Mouse (Mus musculus) forebrain, embryonic 10.5 days (tissue): ENCODE data around the gene Aunip. TPM values are rescaled to one million over a fixed set of nuclear protein-coding genes. Genes with fewer than 3 reads are reported as not detected.

ENCODE experiments used
- DNase-seq: peaks from one replicate; pipeline ENCODE4 v3.0.0-alpha.2; 2017; ENCODE audit warnings: low spot score; ENCODE audit errors: extremely low spot score
- H3K27ac ChIP-seq: fragments of 300-500 bp; sonication (generic); 2 replicates; pipeline ENCODE4 v1.5.1; 2016; ENCODE audit warnings: mild to moderate bottlenecking
- H3K27me3 ChIP-seq: fragments of 300-500 bp; sonication (generic); 2 replicates; pipeline ENCODE4 v1.6.1; 2016; ENCODE audit warnings: mild to moderate bottlenecking; ENCODE audit not compliant: poor library complexity, severe bottlenecking
- H3K36me3 ChIP-seq: fragments of 300-500 bp; sonication (generic); replicated peaks from 2 replicates; pipeline ENCODE4 v1.6.1; 2016; ENCODE audit warnings: mild to moderate bottlenecking, moderate library complexity
- H3K4me1 ChIP-seq: fragments of 300-500 bp; sonication (generic); 2 replicates; pipeline ENCODE4 v1.6.1; 2016
- H3K4me3 ChIP-seq: fragments of 300-500 bp; sonication (generic); 2 replicates; pipeline ENCODE4 v1.5.1; 2016; ENCODE audit warnings: mild to moderate bottlenecking, moderate library complexity
- H3K9me3 ChIP-seq: fragments of 300-500 bp; sonication (generic); 2 replicates; pipeline ENCODE4 v1.6.1; 2016; ENCODE audit warnings: mild to moderate bottlenecking, moderate library complexity
- WGBS: fragments of 180-500 bp; shearing (Covaris S2); methylation state at CpG from one replicate; pipeline ENCODE4 v1.1.7; 2016; 5-methylcytosine and 5-hydroxymethylcytosine counted together
- polyA plus RNA-seq: library from polyadenylated mRNA; unstranded; fragments of >200 nt; fragmentation: Nextera tagmentation; extraction: Ambion mirVana; gene quantifications from 2 replicates; pipeline ENCODE4 v1.2.1, GENCODE M21; 2016

Aunip gene
- polyA plus RNA-seq, 1 experiment from 2014 or later, result 30.3 TPM

DNA sequence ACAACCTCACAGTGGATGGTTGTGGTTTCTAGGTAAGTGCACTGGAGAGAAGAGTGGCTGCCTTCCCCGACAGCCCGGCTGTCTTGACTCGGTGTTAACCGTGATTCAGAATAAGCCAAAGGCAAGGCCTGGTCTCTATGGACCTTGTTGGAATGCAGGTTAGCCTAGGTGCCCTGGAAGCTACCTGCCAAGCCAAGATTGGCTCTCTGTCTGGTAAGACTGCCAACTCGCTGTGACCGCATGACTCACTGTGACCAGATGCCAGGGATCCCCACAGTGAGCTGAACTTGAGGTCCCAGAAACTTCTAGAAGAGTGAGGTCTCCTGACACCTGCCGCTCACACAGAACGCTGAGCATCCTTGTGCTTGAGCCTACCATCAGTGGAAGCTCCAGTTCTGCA, 33.9 kb upstream of the Aunip start:
- no peaks in the 10 kb centered on the region for H3K27me3 ChIP-seq
- no peaks in the 10 kb centered on the region for H3K9me3 ChIP-seq
- no peak overlapping the region for H3K27ac ChIP-seq
- H3K36me3 ChIP-seq, result peaks cover 55% of the 10 kb centered on the region
- peaks cover 4% of the 10 kb centered on the region; the same call in 1 of the 2 replicates for H3K4me1 ChIP-seq
- 96% methylated on average over 8 of the region's 8 CpGs for WGBS
- H3K4me3 ChIP-seq, result no peak overlapping the region
- no peak for DNase-seq

DNA sequence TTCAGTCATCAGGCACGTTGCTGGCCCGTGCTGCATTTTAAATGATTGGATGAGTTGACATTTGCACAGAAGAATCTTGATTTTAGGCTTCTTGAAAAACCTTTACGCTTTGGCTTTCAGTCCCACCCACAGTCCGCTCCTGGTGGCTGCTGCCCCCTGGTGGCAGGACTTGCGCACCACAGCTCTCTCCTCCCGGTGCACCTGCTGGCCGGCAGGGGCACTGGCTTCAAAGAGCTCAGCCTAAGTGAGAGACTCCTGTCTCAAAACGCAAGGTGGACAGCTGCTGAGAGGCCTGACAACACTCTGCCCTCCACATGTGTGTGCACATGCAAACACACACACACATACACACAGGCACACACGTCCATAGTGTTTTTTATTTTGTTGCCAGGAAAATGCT, 32.8 kb upstream of the Aunip start:
- Histone ChIP-seq H3K4me3 (no peak overlapping the region), H3K36me3 (peaks cover 44% of the 10 kb centered on the region), H3K27ac (no peak overlapping the region), H3K9me3 (no peaks in the 10 kb centered on the region), H3K27me3 (no peaks in the 10 kb centered on the region), H3K4me1 (peaks cover 4% of the 10 kb centered on the region; the same call in 1 of the 2 replicates)
- 7% methylated on average over 9 of the region's 9 CpGs for WGBS
- DNase-seq, result peak; percentile 88

DNA sequence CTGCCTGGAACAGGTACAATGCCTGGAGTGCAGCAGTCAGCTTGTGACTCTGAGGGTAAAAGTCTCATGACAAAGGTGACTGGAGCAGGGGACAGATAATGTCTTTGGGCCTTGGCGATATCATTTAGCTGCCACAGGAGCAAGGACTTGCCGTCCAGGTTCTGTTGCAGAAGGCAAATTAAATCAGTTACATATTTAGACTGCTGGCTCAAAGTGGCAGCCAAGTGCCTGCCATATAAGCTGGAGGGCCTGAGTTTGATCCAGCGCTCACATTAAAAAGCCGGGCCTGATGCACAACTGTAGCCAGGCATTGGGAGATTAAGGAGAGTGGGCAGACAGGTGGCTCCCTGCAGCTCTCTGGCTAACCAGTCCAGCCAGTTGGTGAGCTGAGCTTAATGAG, 31.0 kb upstream of the Aunip start:
- no peaks in the 10 kb centered on the region for H3K9me3 ChIP-seq
- H3K36me3 ChIP-seq, result peaks cover 29% of the 10 kb centered on the region
- H3K4me3 ChIP-seq, result no peak overlapping the region
- DNase-seq, result no peak
- H3K27ac ChIP-seq, result no peak overlapping the region
- no peaks in the 10 kb centered on the region for H3K27me3 ChIP-seq
- 89% methylated on average over 4 of the region's 4 CpGs for WGBS
- H3K4me1 ChIP-seq, result peaks cover 8% of the 10 kb centered on the region; the same call in 1 of the 2 replicates

DNA sequence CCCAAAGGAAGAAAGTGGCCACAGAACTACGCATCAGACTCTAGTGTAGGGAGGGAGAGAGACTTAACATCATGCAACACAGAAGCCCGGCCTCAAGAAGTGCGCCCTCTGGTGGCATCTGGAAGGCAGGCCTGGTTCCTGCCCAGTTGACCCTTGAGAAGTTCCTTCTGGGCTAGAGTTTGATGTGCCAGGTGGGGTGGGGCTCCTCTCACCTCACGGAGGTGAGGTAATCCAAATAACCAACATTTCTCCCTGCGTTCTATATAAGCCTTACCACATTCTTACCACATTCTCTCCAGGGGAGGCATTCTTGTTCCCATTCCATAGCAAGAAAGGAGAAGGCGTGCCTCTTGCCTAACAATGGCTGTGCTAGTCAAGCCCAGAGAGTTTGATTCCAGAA, 29.9 kb upstream of the Aunip start:
- H3K27ac ChIP-seq, result no peak overlapping the region
- no peak overlapping the region for H3K4me3 ChIP-seq
- 26% methylated on average over 6 of the region's 6 CpGs for WGBS
- no peaks in the 10 kb centered on the region for H3K27me3 ChIP-seq
- H3K36me3 ChIP-seq, result peaks cover 19% of the 10 kb centered on the region
- H3K4me1 ChIP-seq, result peaks cover 8% of the 10 kb centered on the region; the same call in 1 of the 2 replicates
- DNase-seq, result peak; percentile 76
- H3K9me3 ChIP-seq, result no peaks in the 10 kb centered on the region

DNA sequence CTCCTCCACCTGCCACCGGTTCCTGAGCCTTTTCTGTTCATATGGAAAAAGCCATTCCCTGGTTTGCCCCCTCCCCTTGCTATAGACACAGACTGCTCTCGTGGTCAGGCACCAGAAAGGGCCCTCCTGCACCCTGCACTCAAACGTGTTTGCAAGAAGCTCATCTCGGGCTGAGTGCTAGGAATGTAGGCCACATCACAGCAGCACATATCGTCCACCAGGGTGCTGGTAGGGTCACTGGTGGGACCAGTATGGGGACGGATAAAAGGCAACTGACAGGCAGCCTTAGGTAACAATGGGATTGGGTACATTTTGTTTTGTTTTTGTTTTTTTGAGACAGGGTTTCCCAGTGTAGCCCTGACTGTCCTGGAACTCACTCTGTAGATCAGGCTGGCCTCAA, 29.5 kb upstream of the Aunip start:
- Histone ChIP-seq H3K4me1 (peaks cover 8% of the 10 kb centered on the region; the same call in 1 of the 2 replicates), H3K4me3 (no peak overlapping the region), H3K36me3 (peaks cover 15% of the 10 kb centered on the region), H3K27me3 (no peaks in the 10 kb centered on the region), H3K27ac (no peak overlapping the region), H3K9me3 (no peaks in the 10 kb centered on the region)
- WGBS, result 64% methylated on average over 6 of the region's 6 CpGs
- no peak for DNase-seq

DNA sequence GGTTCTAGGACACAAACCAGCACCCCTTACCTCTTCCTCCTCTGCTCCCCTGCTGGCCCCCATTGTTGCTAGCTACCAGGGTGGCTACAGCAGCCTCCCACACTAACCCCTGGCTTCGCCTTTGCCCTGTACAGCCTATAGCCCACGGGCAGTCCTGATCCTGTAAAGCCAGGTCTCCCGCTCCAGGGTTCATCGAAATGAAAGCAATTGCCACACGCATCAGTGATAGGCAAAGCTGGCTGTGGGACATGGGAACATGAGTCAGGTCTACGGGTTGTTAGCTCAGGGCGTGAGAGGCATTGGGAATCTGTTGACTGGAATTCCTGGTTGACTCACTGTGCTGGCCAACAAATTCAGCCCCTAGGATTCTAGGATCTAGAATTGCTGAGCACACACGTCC, 28.4 kb upstream of the Aunip start:
- DNase-seq, result no peak
- Histone ChIP-seq H3K9me3 (no peaks in the 10 kb centered on the region), H3K4me1 (peaks cover 8% of the 10 kb centered on the region; the same call in 1 of the 2 replicates), H3K27ac (no peak overlapping the region), H3K4me3 (no peak overlapping the region), H3K27me3 (no peaks in the 10 kb centered on the region), H3K36me3 (peaks cover 3% of the 10 kb centered on the region)
- 85% methylated on average over 8 of the region's 8 CpGs for WGBS

DNA sequence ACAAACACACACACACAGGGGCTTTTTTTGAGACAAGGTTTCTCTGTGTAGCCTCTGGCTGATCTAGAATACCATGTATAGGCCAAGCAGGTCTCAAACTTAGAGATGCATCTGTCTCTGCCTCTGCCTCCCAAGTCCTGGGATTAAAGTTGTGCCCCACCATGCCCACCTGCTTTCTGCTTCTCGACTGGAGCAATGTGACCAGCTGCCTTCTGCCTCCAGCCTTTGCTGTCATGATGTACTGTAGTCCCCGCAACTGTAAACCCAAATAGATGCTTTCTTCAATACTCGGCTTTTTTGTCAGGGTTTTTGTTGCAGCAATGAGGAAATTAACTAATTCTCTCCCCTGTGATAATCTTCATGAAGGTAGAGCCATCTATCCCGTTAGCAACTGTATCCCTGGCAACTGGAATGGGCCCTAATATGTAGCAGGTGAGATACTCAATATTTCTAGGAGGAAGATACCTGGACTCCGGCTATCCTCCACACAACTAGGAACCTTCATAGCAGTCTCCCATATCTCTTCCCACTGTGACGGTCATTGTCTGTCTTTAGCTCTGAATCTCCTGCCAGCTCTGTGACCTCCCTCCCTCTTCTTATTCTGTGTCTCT, 27.6 kb upstream of the Aunip start:
- Histone ChIP-seq H3K9me3 (no peaks in the 10 kb centered on the region), H3K4me1 (peaks cover 6% of the 10 kb centered on the region; the same call in 1 of the 2 replicates), H3K4me3 (no peak overlapping the region), H3K36me3 (no peaks in the 10 kb centered on the region), H3K27me3 (no peaks in the 10 kb centered on the region), H3K27ac (no peak overlapping the region)
- 76% methylated on average over 6 of the region's 6 CpGs for WGBS
- no peak for DNase-seq

DNA sequence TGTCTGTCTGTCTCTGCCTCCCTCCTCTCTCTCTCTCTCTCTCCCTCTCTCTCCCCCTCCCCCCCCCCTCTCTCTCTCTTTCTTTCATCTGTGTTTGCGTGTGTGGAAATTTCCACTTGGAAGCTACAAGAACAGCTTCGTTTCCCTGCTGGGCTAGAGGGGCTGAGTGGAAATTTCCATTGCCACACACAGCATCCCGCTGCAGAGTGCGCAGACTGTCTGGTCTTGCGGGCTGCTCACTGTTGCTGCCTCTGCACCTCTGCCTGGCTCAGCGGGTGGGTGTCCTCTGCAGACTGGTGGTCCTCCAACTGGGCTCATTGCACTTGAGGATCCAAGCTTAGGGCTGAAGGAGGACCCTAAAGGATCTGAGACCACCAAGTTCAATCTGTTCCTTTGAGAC, 27.1 kb upstream of the Aunip start:
- Histone ChIP-seq H3K27me3 (no peaks in the 10 kb centered on the region), H3K27ac (no peak overlapping the region), H3K4me3 (no peak overlapping the region), H3K36me3 (no peaks in the 10 kb centered on the region), H3K4me1 (peaks cover 4% of the 10 kb centered on the region; the same call in 1 of the 2 replicates), H3K9me3 (no peaks in the 10 kb centered on the region)
- 74% methylated on average over 6 of the region's 6 CpGs for WGBS
- no peak for DNase-seq

DNA sequence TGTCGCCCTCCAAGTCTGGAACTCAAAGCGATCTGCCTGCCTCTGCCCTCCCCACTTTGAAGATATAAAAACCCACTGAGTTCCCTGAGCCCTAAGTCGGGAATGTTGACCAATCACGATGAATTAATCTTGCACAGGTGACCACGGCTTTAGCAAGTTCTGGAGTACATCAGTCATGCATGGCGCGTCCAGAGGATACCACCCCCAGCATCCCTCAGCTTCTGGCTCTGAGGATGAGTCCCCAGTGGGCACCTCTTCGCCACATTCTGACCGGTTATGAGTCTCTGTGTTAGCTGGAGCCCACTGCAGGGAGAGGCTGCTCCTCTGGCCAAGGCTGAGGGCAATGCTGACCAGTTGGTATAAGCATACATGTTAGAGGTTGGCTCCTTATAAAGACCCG, 26.6 kb upstream of the Aunip start:
- H3K36me3 ChIP-seq, result no peaks in the 10 kb centered on the region
- H3K4me1 ChIP-seq, result peaks cover 4% of the 10 kb centered on the region; the same call in 1 of the 2 replicates
- H3K4me3 ChIP-seq, result no peak overlapping the region
- no peak overlapping the region for H3K27ac ChIP-seq
- H3K27me3 ChIP-seq, result no peaks in the 10 kb centered on the region
- no peaks in the 10 kb centered on the region for H3K9me3 ChIP-seq
- DNase-seq, result no peak
- WGBS, result 90% methylated on average over 10 of the region's 10 CpGs

DNA sequence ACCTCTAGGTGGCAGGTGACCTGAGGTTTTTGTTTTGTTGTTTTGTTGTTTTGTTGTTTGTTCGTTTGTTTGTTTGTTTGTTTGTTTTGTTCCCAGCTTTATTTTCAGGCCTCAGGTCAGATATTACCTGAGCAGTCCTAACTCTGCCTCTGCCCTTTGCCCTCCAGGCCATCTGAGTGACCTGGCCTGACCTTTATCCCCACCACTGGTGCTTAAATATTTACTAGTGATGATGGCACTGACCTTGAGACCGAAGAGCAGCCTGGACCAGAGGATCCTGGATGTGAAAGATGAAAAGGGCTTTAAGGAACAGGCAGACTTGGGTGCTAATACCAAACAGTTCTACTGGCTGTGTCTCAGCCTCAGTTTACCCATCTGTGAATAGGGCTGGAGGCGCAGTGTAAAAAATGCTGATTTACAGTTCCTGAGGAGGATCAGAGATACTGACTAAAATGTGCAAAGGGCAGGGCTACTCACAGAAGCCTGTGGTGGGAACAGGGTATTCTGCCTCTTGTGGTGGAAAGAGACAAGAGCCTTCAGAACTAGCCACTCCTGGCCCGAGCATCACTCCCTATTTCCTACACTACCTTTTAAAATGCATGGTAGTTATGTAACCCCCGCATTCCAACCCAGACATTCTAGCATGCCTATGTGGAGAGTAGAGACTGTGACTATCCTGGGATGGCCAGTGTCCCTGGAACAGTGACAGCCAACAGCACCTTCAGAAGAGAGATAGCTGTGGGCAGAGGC, 25.5 kb upstream of the Aunip start:
- no peak overlapping the region for H3K4me3 ChIP-seq
- no peaks in the 10 kb centered on the region for H3K36me3 ChIP-seq
- H3K9me3 ChIP-seq, result no peaks in the 10 kb centered on the region
- peaks cover 4% of the 10 kb centered on the region; the same call in 1 of the 2 replicates for H3K4me1 ChIP-seq
- no peak overlapping the region for H3K27ac ChIP-seq
- no peaks in the 10 kb centered on the region for H3K27me3 ChIP-seq
- no peak for DNase-seq
- WGBS, result 93% methylated on average over 5 of the region's 5 CpGs

DNA sequence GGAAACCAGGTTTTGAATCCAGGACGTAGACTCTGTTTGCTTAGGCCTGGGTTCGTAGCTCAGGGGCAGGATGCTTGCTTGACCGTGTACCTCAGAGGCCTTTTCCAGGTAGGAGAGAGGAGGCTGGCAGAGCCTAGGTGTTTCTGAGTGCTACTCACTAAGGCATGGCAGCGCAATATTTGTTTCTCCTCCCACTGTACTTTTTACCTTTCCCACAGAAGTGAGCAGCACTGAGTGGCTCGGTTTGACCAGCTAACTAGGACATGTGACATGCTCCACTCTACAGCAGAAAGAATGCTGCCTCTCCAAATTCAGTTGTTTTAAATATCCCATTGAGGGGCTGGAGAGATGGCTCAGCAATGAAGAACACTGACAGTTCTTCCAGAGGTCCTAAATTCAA, 22.6 kb upstream of the Aunip start:
- 93% methylated on average over 5 of the region's 5 CpGs for WGBS
- no peak for DNase-seq
- peaks cover 4% of the 10 kb centered on the region; the same call in 1 of the 2 replicates for H3K4me1 ChIP-seq

DNA sequence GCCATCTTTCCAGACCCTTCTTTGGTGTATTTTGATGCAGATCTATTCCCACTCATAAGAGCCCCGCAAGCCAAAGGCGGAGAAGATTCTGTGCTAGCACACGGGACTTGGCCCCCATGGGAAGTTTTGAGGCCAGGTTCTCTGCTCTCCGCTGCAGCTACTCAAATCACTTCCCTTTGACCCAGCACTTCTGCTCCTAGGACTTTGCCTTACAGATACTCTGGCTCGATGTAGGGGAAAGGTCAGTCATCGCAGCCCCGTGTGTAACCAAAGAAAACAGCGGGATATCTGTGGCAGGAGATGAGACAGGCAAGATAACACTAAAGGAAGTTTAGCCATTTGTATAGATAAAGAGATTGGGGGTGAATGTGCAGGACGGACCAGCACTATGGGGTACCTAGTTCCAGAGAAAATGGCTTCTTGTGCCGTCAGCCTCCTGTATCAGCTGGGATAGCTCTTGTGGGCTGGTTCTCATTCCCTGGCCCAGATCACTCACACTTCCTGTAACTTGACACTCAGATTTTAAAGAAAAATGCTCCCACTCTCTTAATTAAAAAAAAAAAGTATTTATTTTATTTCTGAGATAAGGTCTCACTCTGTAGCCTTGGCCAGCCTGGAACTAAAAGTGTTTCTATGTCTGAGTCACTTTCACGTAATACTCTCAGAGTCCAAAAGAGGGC, 20.7 kb upstream of the Aunip start:
- no peak for DNase-seq
- no peak overlapping the region for H3K27ac ChIP-seq
- H3K9me3 ChIP-seq, result no peaks in the 10 kb centered on the region
- no peaks in the 10 kb centered on the region for H3K27me3 ChIP-seq
- H3K4me3 ChIP-seq, result no peak overlapping the region
- no peaks in the 10 kb centered on the region for H3K36me3 ChIP-seq
- peaks cover 7% of the 10 kb centered on the region for H3K4me1 ChIP-seq
- 89% methylated on average over 11 of the region's 11 CpGs for WGBS

More for the DNA sequence above, 22.6 kb upstream of the Aunip start:
- no peaks in the 10 kb centered on the region for H3K36me3 ChIP-seq
- H3K27me3 ChIP-seq, result no peaks in the 10 kb centered on the region
- H3K4me3 ChIP-seq, result no peak overlapping the region
- no peak overlapping the region for H3K27ac ChIP-seq
- H3K9me3 ChIP-seq, result no peaks in the 10 kb centered on the region

DNA sequence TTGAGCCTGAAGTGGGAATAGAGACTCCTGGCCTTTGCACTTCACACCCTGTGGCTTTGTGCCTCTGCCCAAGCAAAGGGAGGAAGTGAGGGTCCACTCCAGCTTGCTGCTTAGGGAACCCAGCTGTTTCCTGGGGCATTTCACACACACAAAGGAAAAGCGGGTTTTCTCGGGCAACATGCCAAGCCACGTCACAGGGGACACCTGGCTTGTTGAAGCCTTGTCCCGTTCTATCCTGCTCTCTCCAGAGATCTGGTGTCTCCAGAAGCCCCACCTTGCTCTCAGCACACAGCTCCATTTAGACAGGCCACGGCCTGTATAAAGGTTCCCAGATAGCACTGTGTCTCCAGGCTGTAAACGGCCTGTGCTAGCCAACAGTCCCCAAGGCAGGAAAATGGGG, 19.1 kb upstream of the Aunip start:
- 0 out of 2 replicates have a peak overlapping the region, but pooled peaks have one; percentile 7 for H3K27ac ChIP-seq
- H3K27me3 ChIP-seq, result peaks cover 12% of the 10 kb centered on the region
- H3K36me3 ChIP-seq, result no peaks in the 10 kb centered on the region
- no peak for DNase-seq
- no peaks in the 10 kb centered on the region for H3K9me3 ChIP-seq
- H3K4me1 ChIP-seq, result peaks cover 22% of the 10 kb centered on the region
- H3K4me3 ChIP-seq, result no peak overlapping the region
- 92% methylated on average over 6 of the region's 6 CpGs for WGBS
